ENCODE assay signal across 11 mouse cellular contexts in genomic region chr4:57240100-57240499, GRCm38 (mm10).
DNase-seq lines count a peak whose midpoint lies in the region; ATAC-seq and TF ChIP-seq lines count a peak whose summit lies in the region.
"Had no signal": no experiment of that assay in that cellular context is flagged by ENCODE, and none has a peak within 500 bp of the region (broad histone marks: within the 10 kb centered on the region; RNA-seq: fewer than 3 reads in every experiment).

No protein-coding gene starts in this region.

- no peaks in the 10 kb centered on the region for H3K9me3 ChIP-seq in kidney, embryonic 14.5 days (ENCODE audit: control insufficient read depth, low read length)
- no peaks in the 10 kb centered on the region for H3K9me3 ChIP-seq in heart, embryonic 13.5 days
- no peaks in the 10 kb centered on the region for H3K9me3 ChIP-seq in stomach, embryonic 15.5 days

- no peaks in the 10 kb centered on the region; the same call in 1 of the 2 replicates for H3K36me3 ChIP-seq in kidney, embryonic 14.5 days (ENCODE audit: control insufficient read depth, insufficient read depth, low read length)
- no peaks in the 10 kb centered on the region for H3K36me3 ChIP-seq in heart, embryonic 13.5 days
- no peaks in the 10 kb centered on the region for H3K36me3 ChIP-seq in stomach, embryonic 15.5 days

- H3K27ac ChIP-seq in kidney, embryonic 14.5 days (ENCODE audit: low read depth, low read length) = no peak overlapping the region
- H3K27ac ChIP-seq in heart, embryonic 13.5 days (replicated peaks) = peak overlapping the region; percentile 48; the same call in 1 of the 2 replicates
- H3K27ac ChIP-seq in stomach, embryonic 15.5 days = peak overlapping the region; percentile 13; the same call in 1 of the 2 replicates
- H3K27ac ChIP-seq in layer of hippocampus, adult 2 months = no peak overlapping the region

- TF ChIP-seq CTCF in layer of hippocampus, adult 2 months (conservative IDR thresholded peaks at IDR 0.05) = no peak

- H3K4me3 ChIP-seq in kidney, embryonic 14.5 days (ENCODE audit: low read length) = no peak overlapping the region
- no peak overlapping the region for H3K4me3 ChIP-seq in heart, embryonic 13.5 days
- no peak overlapping the region for H3K4me3 ChIP-seq in stomach, embryonic 15.5 days (replicated peaks)
- H3K4me3 ChIP-seq in layer of hippocampus, adult 2 months = no peak overlapping the region

- H3K9ac ChIP-seq in kidney, embryonic 14.5 days (ENCODE audit: low read depth, low read length) = no peak overlapping the region
- H3K9ac ChIP-seq in heart, embryonic 13.5 days = peak overlapping the region; percentile 42; the same call in 1 of the 2 replicates
- H3K9ac ChIP-seq in stomach, embryonic 15.5 days = no peak overlapping the region

- peak; percentile 14 for DNase-seq in kidney, postnatal 14 days
- peak; percentile 74 to 82 for DNase-seq in lung, adult 18-20 months
- DNase-seq in layer of hippocampus, adult 2 months (ENCODE audit: low spot score in 2 of 2) = no peak
- no peak for DNase-seq in embryo, embryonic 11 days
- DNase-seq in right cerebral cortex, postnatal 14 days = no peak
- DNase-seq: kidney, postnatal 36 days; left cerebral cortex, postnatal 4 days; right cerebral cortex, adult 18-20 months had no signal

- no peak for ATAC-seq in kidney, embryonic 14.5 days (ENCODE audit: low FRiP score, low TSS enrichment)
- ATAC-seq in heart, embryonic 13.5 days (ENCODE audit: extremely low read depth, insufficient number of reproducible peaks, low FRiP score, low TSS enrichment) = no peak
- ATAC-seq in stomach, embryonic 15.5 days (ENCODE audit: insufficient read depth, low FRiP score, low read depth) = peak; percentile 65

- H3K4me1 ChIP-seq in kidney, embryonic 14.5 days (ENCODE audit: control insufficient read depth, insufficient read depth, low read length) = no peaks in the 10 kb centered on the region
- peaks cover 59% of the 10 kb centered on the region for H3K4me1 ChIP-seq in heart, embryonic 13.5 days
- 0 out of 2 replicates have a peak, but pooled peaks cover 5% of the 10 kb centered on the region for H3K4me1 ChIP-seq in stomach, embryonic 15.5 days

- WGBS in kidney, embryonic 14.5 days = 68% methylated on average over 7 of the region's 7 CpGs
- 29% methylated on average over 7 of the region's 7 CpGs for WGBS in heart, embryonic 13.5 days
- WGBS in stomach, embryonic 15.5 days = 67% methylated on average over 7 of the region's 7 CpGs

- H3K27me3 ChIP-seq in kidney, embryonic 14.5 days (ENCODE audit: control insufficient read depth, insufficient read depth, low read length) = no peaks in the 10 kb centered on the region
- H3K27me3 ChIP-seq in heart, embryonic 13.5 days (replicated peaks) = no peaks in the 10 kb centered on the region
- H3K27me3 ChIP-seq in stomach, embryonic 15.5 days (replicated peaks) = no peaks in the 10 kb centered on the region

- H3K4me2 ChIP-seq in kidney, embryonic 14.5 days (replicated peaks; ENCODE audit: low read depth, low read length) = no peak overlapping the region
- 0 out of 2 replicates have a peak overlapping the region, but pooled peaks have one; percentile 16 for H3K4me2 ChIP-seq in heart, embryonic 13.5 days
- H3K4me2 ChIP-seq in stomach, embryonic 15.5 days = no peak overlapping the region

Comparison
In these comparisons a context has a peak if more than half of its experiments do, and no peak if none do; other contexts are left out.
1. DNase-seq: peak in kidney, postnatal 14 days (single experiment) and lung, adult 18-20 months (2 of 2); none in layer of hippocampus, adult 2 months (0 of 2), embryo, embryonic 11 days (single experiment) and right cerebral cortex, postnatal 14 days (single experiment).
2. H3K27ac ChIP-seq: peak in heart, embryonic 13.5 days (single experiment) and stomach, embryonic 15.5 days (single experiment); none in kidney, embryonic 14.5 days (single experiment) and layer of hippocampus, adult 2 months (single experiment).